Comparison of ENCODE assay signal across 9 mouse cellular contexts in genomic region chr10:96332731-96333201, GRCm38 (mm10).
DNase-seq lines count a peak whose midpoint lies in the region; ATAC-seq lines count a peak whose summit lies in the region.
"Had no signal": no experiment of that assay in that cellular context is flagged by ENCODE, and none has a peak within 500 bp of the region (broad histone marks: within the 10 kb centered on the region; RNA-seq: fewer than 3 reads in every experiment).

No protein-coding gene starts in this region.

- no peaks in the 10 kb centered on the region for H3K36me3 ChIP-seq in heart, embryonic 12.5 days
- H3K36me3 ChIP-seq in liver, embryonic 13.5 days: no peaks in the 10 kb centered on the region
- H3K36me3 ChIP-seq: neural tube, embryonic 12.5 days had no signal

- no peaks in the 10 kb centered on the region for H3K27me3 ChIP-seq in heart, embryonic 12.5 days (replicated peaks)
- no peaks in the 10 kb centered on the region for H3K27me3 ChIP-seq in liver, embryonic 13.5 days
- H3K27me3 ChIP-seq: neural tube, embryonic 12.5 days had no signal

- no peak overlapping the region for H3K27ac ChIP-seq in heart, embryonic 12.5 days (ENCODE audit: poor library complexity, severe bottlenecking)
- no peak overlapping the region; the same call in 1 of the 2 replicates for H3K27ac ChIP-seq in liver, embryonic 13.5 days
- H3K27ac ChIP-seq: neural tube, embryonic 12.5 days had no signal

- no peak for ATAC-seq in heart, embryonic 12.5 days (ENCODE audit: insufficient number of reproducible peaks, low FRiP score)
- ATAC-seq in liver, embryonic 13.5 days (ENCODE audit: low read depth): peak; percentile 51

- H3K4me2 ChIP-seq in heart, embryonic 12.5 days: no peak overlapping the region
- no peak overlapping the region for H3K4me2 ChIP-seq in liver, embryonic 13.5 days
- H3K4me2 ChIP-seq: neural tube, embryonic 12.5 days had no signal

- H3K4me1 ChIP-seq in heart, embryonic 12.5 days (replicated peaks): peaks cover 5% of the 10 kb centered on the region
- no peaks in the 10 kb centered on the region for H3K4me1 ChIP-seq in liver, embryonic 13.5 days (replicated peaks)
- H3K4me1 ChIP-seq: neural tube, embryonic 12.5 days had no signal

- peak; percentile 99 for DNase-seq in heart, adult 11 months
- peak; percentile 14 for DNase-seq in urinary bladder, postnatal 14 days (ENCODE audit: low spot score)
- DNase-seq in urinary bladder, postnatal 10 days (ENCODE audit: low spot score): no peak
- peak; percentile 63 to 69 for DNase-seq in heart, postnatal 36 days
- no peak for DNase-seq in liver, embryonic 13.5 days
- DNase-seq in spleen, postnatal 4 days (ENCODE audit: low spot score in 2 of 2): peak; percentile 42 to 69
- DNase-seq in MN1 (ENCODE audit: low spot score): no peak

- no peaks in the 10 kb centered on the region for H3K9me3 ChIP-seq in heart, embryonic 12.5 days (replicated peaks)
- no peaks in the 10 kb centered on the region for H3K9me3 ChIP-seq in liver, embryonic 13.5 days (replicated peaks)
- H3K9me3 ChIP-seq: neural tube, embryonic 12.5 days had no signal

- H3K4me3 ChIP-seq in heart, embryonic 12.5 days: no peak overlapping the region
- H3K4me3 ChIP-seq in liver, embryonic 13.5 days (replicated peaks): no peak overlapping the region
- H3K4me3 ChIP-seq: neural tube, embryonic 12.5 days had no signal

- WGBS in heart, embryonic 12.5 days: 71% methylated on average over 10 of the region's 10 CpGs
- WGBS in liver, embryonic 13.5 days (ENCODE audit: insufficient replicate concordance): 55% methylated on average over 10 of the region's 10 CpGs

- H3K9ac ChIP-seq in heart, embryonic 12.5 days: no peak overlapping the region
- no peak overlapping the region for H3K9ac ChIP-seq in liver, embryonic 13.5 days
- H3K9ac ChIP-seq: neural tube, embryonic 12.5 days had no signal

- intact Hi-C loops in heart, postnatal 36 days (cut with DNase I): loop anchor here (2.0 to 10.0 kb wide), 5 partner anchors 75 to 422 kb away; partner anchors contain the start of gene Btg1

Comparison
In these comparisons a context has a peak if more than half of its experiments do, and no peak if none do; other contexts are left out.
1. DNase-seq: peak in heart, adult 11 months (single experiment), urinary bladder, postnatal 14 days (single experiment), heart, postnatal 36 days (2 of 2) and spleen, postnatal 4 days (2 of 2); none in urinary bladder, postnatal 10 days (single experiment), liver, embryonic 13.5 days (single experiment) and MN1 (single experiment).